Mouse (Mus musculus): ENCODE measurements around the gene Ces4a.
"Not testable (repeated sequence)": the region's sequence is repeated elsewhere in the genome, so short reads cannot be mapped to it uniquely, and the experiment has no call there.

DNA sequence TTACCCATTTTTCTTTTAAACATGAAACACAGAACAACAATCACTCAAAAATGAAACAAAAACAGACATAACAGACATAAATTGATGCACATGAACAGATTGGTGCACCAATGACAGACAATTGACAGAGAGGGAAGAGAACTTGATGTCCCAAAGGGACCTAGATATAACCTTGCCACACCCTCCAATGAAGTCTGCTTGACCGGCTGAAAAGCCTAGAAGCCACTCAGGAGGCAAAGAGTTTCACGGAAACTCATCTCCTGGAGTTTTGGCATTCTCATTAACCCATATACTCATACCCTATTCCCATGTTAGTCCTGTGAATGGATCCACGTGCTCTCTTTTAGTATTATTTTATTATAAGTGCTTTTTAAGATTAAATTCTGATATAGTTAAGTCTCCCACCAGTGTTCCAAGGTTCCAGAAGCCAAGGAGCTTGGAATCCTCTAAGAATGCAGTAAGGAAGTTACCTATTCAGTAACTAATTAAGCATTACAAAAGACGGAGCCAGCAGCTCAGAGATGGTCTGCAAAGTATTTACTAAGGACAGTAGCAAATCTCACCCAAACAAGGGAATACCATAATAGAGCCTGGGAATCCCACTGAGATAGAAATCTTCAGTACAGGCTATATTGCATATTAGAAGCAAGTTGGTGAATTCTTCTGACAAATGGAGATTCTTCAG lies 29.4 kb upstream of the Ces4a start:
- TF ChIP-seq POLR2A (IDR thresholded peaks at IDR 0.05; ENCODE audit: insufficient read depth, low read length); EP300 (IDR thresholded peaks at IDR 0.05; ENCODE audit: insufficient read depth, low read depth, low read length): not testable (repeated sequence)

Data from ES-Bruce4 (cell line).